Mouse (Mus musculus) liver, embryonic 15.5 days (tissue): ENCODE measurements at regions not wholly inside any gene's neighbourhood (a gene's known extent, or its start where the extent isn't known, plus 50 kb on each side); places are given as distances from the start of the nearest gene placed in this dataset.

Source experiments
- ATAC-seq: fragments of 200-750 bp; cut with Nextera tagmentation; 2 replicates; pipeline ENCODE4 v1.8.0; 2017; ENCODE audit warnings: moderate number of reproducible peaks, mild to moderate bottlenecking, moderate library complexity; ENCODE audit not compliant: insufficient read depth
- H3K27ac ChIP-seq: fragments of 300-500 bp; sonication (generic); replicated peaks from 2 replicates; pipeline ENCODE4 v1.5.1; 2015; ENCODE audit warnings: mild to moderate bottlenecking, inconsistent platforms
- H3K27me3 ChIP-seq: fragments of 300-500 bp; sonication (generic); 2 replicates; pipeline ENCODE4 v1.6.1; 2015; ENCODE audit warnings: mild to moderate bottlenecking, inconsistent platforms
- H3K36me3 ChIP-seq: fragments of 300-500 bp; sonication (generic); replicated peaks from 2 replicates; pipeline ENCODE4 v1.6.1; 2015; ENCODE audit warnings: moderate library complexity, mild to moderate bottlenecking, inconsistent platforms
- H3K4me1 ChIP-seq: fragments of 300-500 bp; sonication (generic); replicated peaks from 2 replicates; pipeline ENCODE4 v1.6.1; 2015; ENCODE audit warnings: inconsistent platforms
- H3K4me2 ChIP-seq: fragments of 300-500 bp; sonication (generic); 2 replicates; pipeline ENCODE4 v1.6.1; 2015; ENCODE audit warnings: moderate library complexity, mild to moderate bottlenecking, inconsistent platforms
- H3K4me3 ChIP-seq: fragments of 300-500 bp; sonication (generic); replicated peaks from 2 replicates; pipeline ENCODE4 v1.5.1; 2015; ENCODE audit warnings: mild to moderate bottlenecking, inconsistent platforms
- H3K9ac ChIP-seq: fragments of 300-500 bp; sonication (generic); 2 replicates; pipeline ENCODE4 v1.6.1; 2015; ENCODE audit warnings: moderate library complexity, mild to moderate bottlenecking, inconsistent platforms
- H3K9me3 ChIP-seq: fragments of 300-500 bp; sonication (generic); replicated peaks from 2 replicates; pipeline ENCODE4 v1.6.1; 2016; ENCODE audit warnings: inconsistent platforms
- WGBS: fragments of 180-500 bp; shearing (Covaris S2); methylation state at CpG from one replicate; pipeline ENCODE4 v1.1.7; 2015; ENCODE audit warnings: mixed read lengths; ENCODE audit not compliant: insufficient replicate concordance; 5-methylcytosine and 5-hydroxymethylcytosine counted together

- Histone ChIP-seq H3K27ac (no peak overlapping the region), H3K9me3 (no peaks in the 10 kb centered on the region), H3K27me3 (no peaks in the 10 kb centered on the region), H3K36me3 (no peaks in the 10 kb centered on the region), H3K4me3 (no peak overlapping the region), H3K9ac (no peak overlapping the region), H3K4me2 (no peak overlapping the region), H3K4me1 (no peaks in the 10 kb centered on the region)
- 56% methylated on average over 9 of the region's 9 CpGs for WGBS
- no peak for ATAC-seq
These were observed 361.2 kb upstream of the Nfe2l3 start for GRCm38 (mm10) chr6:51071243-51071642.

- WGBS: 63% methylated on average over 8 of the region's 8 CpGs
- H3K27ac ChIP-seq: no peak overlapping the region
These were observed 357.4 kb upstream of the Nfe2l3 start for GRCm38 (mm10) chr6:51075026-51075425.

GRCm38 (mm10) chr6:51076861-51077768 is 355.4 kb upstream of the Nfe2l3 start:
- no peaks in the 10 kb centered on the region for H3K4me1 ChIP-seq
- H3K27me3 ChIP-seq: no peaks in the 10 kb centered on the region
- H3K4me2 ChIP-seq: no peak overlapping the region
- no peak overlapping the region for H3K4me3 ChIP-seq
- no peak for ATAC-seq
- 76% methylated on average over 21 of the region's 21 CpGs for WGBS
- no peaks in the 10 kb centered on the region for H3K9me3 ChIP-seq
- no peak overlapping the region for H3K27ac ChIP-seq
- H3K9ac ChIP-seq: no peak overlapping the region
- H3K36me3 ChIP-seq: no peaks in the 10 kb centered on the region

More at GRCm38 (mm10) chr6:51075026-51075425, 357.4 kb upstream of the Nfe2l3 start:
- H3K36me3 ChIP-seq: no peaks in the 10 kb centered on the region
- no peak overlapping the region for H3K9ac ChIP-seq
- no peaks in the 10 kb centered on the region for H3K4me1 ChIP-seq
- no peaks in the 10 kb centered on the region for H3K27me3 ChIP-seq
- H3K4me2 ChIP-seq: no peak overlapping the region
- no peaks in the 10 kb centered on the region for H3K9me3 ChIP-seq
- H3K4me3 ChIP-seq: no peak overlapping the region
- ATAC-seq: no peak

GRCm38 (mm10) chr6:51077769-51078096 is 354.7 kb upstream of the Nfe2l3 start:
- Histone ChIP-seq H3K4me1 (no peaks in the 10 kb centered on the region), H3K9ac (no peak overlapping the region), H3K4me3 (no peak overlapping the region), H3K27ac (no peak overlapping the region), H3K9me3 (no peaks in the 10 kb centered on the region), H3K36me3 (no peaks in the 10 kb centered on the region), H3K4me2 (no peak overlapping the region), H3K27me3 (no peaks in the 10 kb centered on the region)
- 42% methylated on average over 6 of the region's 6 CpGs for WGBS
- ATAC-seq: no peak

DNA sequence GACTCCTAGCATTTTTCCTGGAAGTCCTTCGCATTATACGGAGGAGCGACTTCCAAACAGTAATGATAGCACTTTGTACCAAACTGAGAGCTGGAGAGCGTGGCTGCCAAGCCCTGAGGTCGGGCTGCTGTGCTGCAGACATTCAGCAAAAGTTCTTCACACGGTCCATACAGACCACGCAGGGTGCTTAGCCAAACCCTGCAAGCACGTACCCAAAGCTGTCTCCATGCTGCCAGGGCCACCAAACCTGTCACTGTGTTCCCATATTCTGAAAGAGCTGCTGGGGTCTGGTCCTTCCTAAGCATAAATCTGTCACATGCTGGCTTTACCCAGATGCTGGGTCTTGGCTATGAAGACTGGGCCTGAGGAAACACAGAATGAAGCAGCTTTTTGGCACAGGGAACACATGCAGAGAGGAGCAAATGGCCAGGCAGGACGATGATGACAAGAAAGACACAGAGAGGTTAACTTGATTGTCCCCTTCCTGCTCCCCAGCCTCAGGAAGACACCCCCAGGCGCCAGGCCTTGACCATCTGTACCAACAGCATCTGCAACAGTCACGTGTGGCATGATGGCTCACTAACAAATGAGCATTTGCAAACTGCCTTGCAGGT is 354.0 kb upstream of the Nfe2l3 start:
- Histone ChIP-seq H3K4me3 (no peak overlapping the region), H3K36me3 (no peaks in the 10 kb centered on the region), H3K4me1 (no peaks in the 10 kb centered on the region), H3K9me3 (no peaks in the 10 kb centered on the region), H3K27ac (no peak overlapping the region), H3K27me3 (no peaks in the 10 kb centered on the region), H3K9ac (no peak overlapping the region), H3K4me2 (no peak overlapping the region)
- ATAC-seq: no peak
- 57% methylated on average over 11 of the region's 11 CpGs for WGBS

GRCm38 (mm10) chr6:51078967-51079355 is 353.5 kb upstream of the Nfe2l3 start:
- Histone ChIP-seq H3K4me2 (no peak overlapping the region), H3K27me3 (no peaks in the 10 kb centered on the region), H3K27ac (no peak overlapping the region), H3K9ac (no peak overlapping the region), H3K9me3 (no peaks in the 10 kb centered on the region), H3K4me1 (no peaks in the 10 kb centered on the region), H3K4me3 (no peak overlapping the region), H3K36me3 (no peaks in the 10 kb centered on the region)
- no peak for ATAC-seq
- WGBS: 80% methylated on average over 5 of the region's 5 CpGs

DNA sequence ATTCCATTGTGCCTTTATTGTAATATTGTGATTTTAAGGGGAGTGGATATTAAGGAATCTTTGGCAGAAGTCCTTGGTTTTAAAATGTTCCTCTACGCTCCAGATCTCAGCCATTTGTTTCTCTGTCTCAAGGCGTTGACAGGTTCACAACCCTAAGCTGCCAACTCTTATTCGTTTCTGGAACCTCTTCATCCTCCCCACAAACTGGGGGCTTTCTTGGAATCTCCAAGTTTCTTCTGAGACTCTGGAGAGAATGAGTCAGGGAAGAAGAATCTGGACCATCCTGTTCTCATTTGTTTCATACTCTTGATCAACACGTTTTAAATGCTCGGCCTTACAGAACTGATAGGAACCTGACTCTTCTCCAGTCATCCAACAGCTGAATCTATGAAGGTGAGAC is 351.4 kb upstream of the Nfe2l3 start:
- no peak for ATAC-seq

DNA sequence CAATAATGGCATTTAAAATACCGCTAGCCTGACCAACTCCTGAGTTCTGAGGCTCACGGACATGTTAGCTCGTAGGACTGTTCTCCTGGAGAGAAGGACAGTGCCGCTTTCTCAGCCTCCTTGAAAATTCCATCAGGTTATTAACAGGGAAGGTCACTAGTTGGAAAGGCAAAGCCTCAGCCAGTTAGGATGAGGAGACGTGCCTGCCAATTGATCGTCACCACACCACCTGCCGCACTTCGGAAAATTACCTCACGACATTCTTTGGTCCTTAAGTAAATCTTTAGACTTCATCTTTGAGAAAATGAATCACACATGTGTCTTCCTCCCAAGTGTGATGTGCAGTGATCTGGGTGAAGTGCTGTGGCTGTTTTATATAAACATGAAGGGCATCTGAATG is 347.8 kb upstream of the Nfe2l3 start:
- H3K4me2 ChIP-seq: no peak overlapping the region
- no peaks in the 10 kb centered on the region for H3K36me3 ChIP-seq
- no peak overlapping the region for H3K27ac ChIP-seq
- no peaks in the 10 kb centered on the region; the same call in 1 of the 2 replicates for H3K4me1 ChIP-seq
- no peak overlapping the region for H3K9ac ChIP-seq
- no peak overlapping the region for H3K4me3 ChIP-seq
- ATAC-seq: no peak
- WGBS: 71% methylated on average over 9 of the region's 9 CpGs
- H3K27me3 ChIP-seq: no peaks in the 10 kb centered on the region
- H3K9me3 ChIP-seq: no peaks in the 10 kb centered on the region

More for the DNA sequence above, 351.4 kb upstream of the Nfe2l3 start:
- H3K4me3 ChIP-seq: no peak overlapping the region
- no peaks in the 10 kb centered on the region for H3K4me1 ChIP-seq
- WGBS: 62% methylated on average over 5 of the region's 5 CpGs
- H3K27ac ChIP-seq: no peak overlapping the region
- H3K9me3 ChIP-seq: no peaks in the 10 kb centered on the region
- no peaks in the 10 kb centered on the region for H3K27me3 ChIP-seq
- H3K9ac ChIP-seq: no peak overlapping the region
- no peaks in the 10 kb centered on the region for H3K36me3 ChIP-seq
- no peak overlapping the region for H3K4me2 ChIP-seq

DNA sequence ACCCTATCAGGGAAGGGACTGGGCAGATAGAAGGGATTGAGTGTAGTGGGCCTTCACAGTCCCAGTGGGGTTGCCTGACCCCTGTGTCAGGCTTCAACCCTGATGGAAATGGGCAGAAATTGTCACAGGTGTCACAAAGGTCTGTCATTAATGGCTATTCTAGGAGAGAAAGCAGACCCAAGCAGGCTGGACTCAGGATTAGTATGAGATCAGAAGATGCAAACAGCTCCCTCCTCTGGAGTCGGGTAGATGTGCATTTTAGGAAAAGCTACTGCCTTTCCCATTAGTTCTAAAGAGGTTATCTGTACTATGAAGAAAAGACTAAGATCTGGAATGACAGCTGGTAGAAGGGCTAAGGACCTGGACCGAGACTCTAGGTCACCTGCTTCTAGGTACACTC is 346.9 kb upstream of the Nfe2l3 start:
- no peak for ATAC-seq
- Histone ChIP-seq H3K9me3 (no peaks in the 10 kb centered on the region), H3K4me1 (no peaks in the 10 kb centered on the region; the same call in 1 of the 2 replicates), H3K27me3 (no peaks in the 10 kb centered on the region), H3K9ac (no peak overlapping the region), H3K36me3 (no peaks in the 10 kb centered on the region), H3K4me2 (no peak overlapping the region), H3K27ac (no peak overlapping the region), H3K4me3 (no peak overlapping the region)
- 31% methylated on average over 2 of the region's 2 CpGs for WGBS

DNA sequence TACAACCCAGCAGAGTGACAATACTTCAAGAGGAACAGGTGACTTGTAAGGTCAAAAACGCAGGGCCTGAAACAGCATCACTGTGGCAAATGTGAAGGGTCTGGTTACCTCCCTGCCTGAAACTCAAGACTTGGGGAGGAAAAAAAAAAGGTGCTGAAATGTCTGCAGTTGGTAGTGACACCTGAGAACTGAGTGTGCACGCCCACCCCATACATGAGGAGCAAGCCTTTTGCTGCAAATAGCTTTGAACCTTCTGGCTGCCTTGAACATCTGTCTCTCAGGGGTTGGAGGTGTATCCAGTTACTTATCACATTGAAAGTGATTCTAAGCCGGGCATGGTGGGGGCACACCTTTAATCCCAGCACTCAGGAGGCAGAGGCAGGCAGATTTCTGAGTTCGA is 346.1 kb upstream of the Nfe2l3 start:
- no peak overlapping the region for H3K27ac ChIP-seq
- H3K9ac ChIP-seq: no peak overlapping the region
- H3K9me3 ChIP-seq: no peaks in the 10 kb centered on the region
- no peaks in the 10 kb centered on the region for H3K36me3 ChIP-seq
- no peaks in the 10 kb centered on the region; the same call in 1 of the 2 replicates for H3K4me1 ChIP-seq
- ATAC-seq: no peak
- no peak overlapping the region for H3K4me3 ChIP-seq
- H3K27me3 ChIP-seq: no peaks in the 10 kb centered on the region
- WGBS: 50% methylated on average over 4 of the region's 4 CpGs
- H3K4me2 ChIP-seq: no peak overlapping the region

- H3K4me2 ChIP-seq: no peak overlapping the region
- no peaks in the 10 kb centered on the region; the same call in 1 of the 2 replicates for H3K4me1 ChIP-seq
- no peak overlapping the region for H3K9ac ChIP-seq
- H3K36me3 ChIP-seq: no peaks in the 10 kb centered on the region
- H3K9me3 ChIP-seq: no peaks in the 10 kb centered on the region
- no peak overlapping the region for H3K4me3 ChIP-seq
- 24% methylated on average over 2 of the region's 2 CpGs for WGBS
- H3K27me3 ChIP-seq: no peaks in the 10 kb centered on the region
- no peak for ATAC-seq
- no peak overlapping the region for H3K27ac ChIP-seq
These were observed 344.7 kb upstream of the Nfe2l3 start for GRCm38 (mm10) chr6:51087806-51088205.
